Mouse (Mus musculus) cortical plate, adult 2 months (tissue): ENCODE results near the gene 1700016H13Rik.

ENCODE experiments used
- CTCF ChIP-seq: fragments of 200-500 bp; IDR thresholded peaks from 2 replicates; pipeline ENCODE4 v1.5.1; 2011; ENCODE audit warnings: mild to moderate bottlenecking, control low read depth, low read length; ENCODE audit not compliant: insufficient read depth; ENCODE audit errors: extremely low read depth
- POLR2A ChIP-seq: fragments of 200-500 bp; IDR thresholded peaks from 2 replicates; pipeline ENCODE4 v1.6.1; 2011; ENCODE audit warnings: mild to moderate bottlenecking, low read length, control low read depth; ENCODE audit not compliant: insufficient read depth; ENCODE audit errors: extremely low read depth

DNA sequence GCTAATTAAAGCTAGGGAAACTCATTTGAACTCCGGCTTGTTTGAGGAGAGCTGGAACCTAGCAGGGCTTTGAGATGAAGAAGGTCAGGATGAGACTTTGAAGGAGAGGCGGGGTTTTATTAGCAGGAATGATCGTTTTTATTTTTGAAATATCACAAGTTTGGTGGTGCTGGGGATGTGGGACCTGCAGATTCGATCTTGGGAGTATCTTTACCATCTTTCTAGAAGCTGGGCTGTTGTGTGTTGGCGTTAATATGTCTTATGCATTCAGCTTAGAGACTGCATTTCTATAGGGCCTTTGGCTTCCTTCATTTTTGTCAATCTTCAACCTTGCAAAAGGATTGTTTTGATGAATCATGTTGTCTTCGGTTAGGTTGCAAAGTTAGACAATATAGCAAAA is 38.3 kb upstream of the 1700016H13Rik start:
- no peak for TF ChIP-seq POLR2A
- no peak for TF ChIP-seq CTCF
